Mouse (Mus musculus) hindbrain, postnatal 0 days (tissue): ENCODE results near the gene Selenos. TPM values are rescaled to one million over a fixed set of nuclear protein-coding genes. Genes with fewer than 3 reads are reported as not detected.

Experiments
- ATAC-seq: fragments of 200-750 bp; cut with Nextera tagmentation; 2 replicates; pipeline ENCODE4 v1.8.0; 2017; ENCODE audit warnings: mild to moderate bottlenecking, moderate TSS enrichment, moderate library complexity
- DNase-seq: peaks from one replicate; pipeline ENCODE4 v3.0.0-alpha.2; 2015; ENCODE audit warnings: low spot score
- H3K27ac ChIP-seq: fragments of 300-500 bp; sonication (generic); 2 replicates; pipeline ENCODE4 v1.5.1; 2014; ENCODE audit warnings: mild to moderate bottlenecking
- H3K27me3 ChIP-seq: fragments of 300-500 bp; sonication (generic); 2 replicates; pipeline ENCODE4 v1.6.1; 2014; ENCODE audit warnings: low read length, mixed read lengths; ENCODE audit not compliant: insufficient read depth
- H3K36me3 ChIP-seq: fragments of 300-500 bp; sonication (generic); 2 replicates; pipeline ENCODE4 v1.6.1; 2014; ENCODE audit warnings: low read length, mixed read lengths; ENCODE audit not compliant: insufficient read depth
- H3K4me1 ChIP-seq: fragments of 300-500 bp; sonication (generic); 2 replicates; pipeline ENCODE4 v1.6.1; 2014; ENCODE audit warnings: antibody characterized with exemption, low read length, mixed read lengths; ENCODE audit not compliant: insufficient read depth
- H3K4me2 ChIP-seq: fragments of 300-500 bp; sonication (generic); 2 replicates; pipeline ENCODE4 v1.6.1; 2014; ENCODE audit warnings: low read depth, mild to moderate bottlenecking, low read length, moderate library complexity, mixed read lengths
- H3K4me3 ChIP-seq: fragments of 300-500 bp; sonication (generic); 2 replicates; pipeline ENCODE4 v1.5.1; 2014; ENCODE audit warnings: low read length
- H3K9ac ChIP-seq: fragments of 300-500 bp; sonication (generic); replicated peaks from 2 replicates; pipeline ENCODE4 v1.6.1; 2014; ENCODE audit warnings: mild to moderate bottlenecking, low read length, moderate library complexity, mixed read lengths
- H3K9me3 ChIP-seq: fragments of 300-500 bp; sonication (generic); 2 replicates; pipeline ENCODE4 v1.6.1; 2016; ENCODE audit warnings: low read length, mixed read lengths
- CTCF ChIP-seq: IDR thresholded peaks from 2 replicates; pipeline ENCODE4 v1.5.1; 2016; ENCODE audit warnings: antibody characterized with exemption, control low read depth, low read depth
- WGBS: fragments of 180-500 bp; shearing (Covaris S2); extraction: QIAGEN DNeasy Blood & Tissue Kit; methylation state at CpG from one replicate; pipeline ENCODE4 v1.1.7; 2014; 5-methylcytosine and 5-hydroxymethylcytosine counted together
- polyA plus RNA-seq: library from polyadenylated mRNA; unstranded; fragments of >200 nt; fragmentation: Nextera tagmentation; extraction: Ambion mirVana; gene quantifications from 2 replicates; pipeline ENCODE4 v1.2.1, GENCODE M21; 2015
- total RNA-seq: library from RNA; depleted of rRNA; stranded (reverse); fragments of >200 nt; gene quantifications from 2 replicates; pipeline ENCODE4 v1.2.3, GENCODE M21; 2014

The Selenos gene
- total and polyA plus RNA-seq, 2 experiments from 2014 or later, result 30.4 to 115 TPM

GRCm38 (mm10) chr7:66116906-66117482 lies 37.5 kb downstream of the Selenos start:
- Histone ChIP-seq H3K4me3 (no peak overlapping the region), H3K27ac (no peak overlapping the region), H3K9ac (no peak overlapping the region), H3K27me3 (no peaks in the 10 kb centered on the region), H3K4me2 (no peak overlapping the region), H3K4me1 (peaks cover 7% of the 10 kb centered on the region), H3K36me3 (no peaks in the 10 kb centered on the region), H3K9me3 (no peaks in the 10 kb centered on the region)
- no peak for DNase-seq
- ATAC-seq, result no peak
- TF ChIP-seq CTCF, result no peak
- WGBS, result 80% methylated on average over 8 of the region's 8 CpGs

- Histone ChIP-seq H3K9me3 (no peaks in the 10 kb centered on the region), H3K4me1 (peaks cover 7% of the 10 kb centered on the region), H3K9ac (no peak overlapping the region), H3K4me2 (no peak overlapping the region), H3K4me3 (no peak overlapping the region), H3K27ac (no peak overlapping the region), H3K36me3 (no peaks in the 10 kb centered on the region), H3K27me3 (no peaks in the 10 kb centered on the region)
- WGBS, result 91% methylated on average over 3 of the region's 3 CpGs
- TF ChIP-seq CTCF, result no peak
- DNase-seq, result no peak
- ATAC-seq, result no peak
These were observed 38.6 kb downstream of the Selenos start for GRCm38 (mm10) chr7:66118046-66118445.

- Histone ChIP-seq H3K4me1 (peaks cover 7% of the 10 kb centered on the region; the same call in 1 of the 2 replicates), H3K27me3 (no peaks in the 10 kb centered on the region), H3K9ac (no peak overlapping the region), H3K4me3 (no peak overlapping the region), H3K4me2 (no peak overlapping the region), H3K27ac (no peak overlapping the region), H3K36me3 (no peaks in the 10 kb centered on the region), H3K9me3 (no peaks in the 10 kb centered on the region)
- 52% methylated on average over 7 of the region's 7 CpGs for WGBS
- no peak for TF ChIP-seq CTCF
- ATAC-seq, result no peak
- DNase-seq, result no peak
These were observed 39.3 kb downstream of the Selenos start for GRCm38 (mm10) chr7:66118796-66119195.

GRCm38 (mm10) chr7:66120139-66120538 lies 40.7 kb downstream of the Selenos start:
- Histone ChIP-seq H3K36me3 (no peaks in the 10 kb centered on the region), H3K27me3 (no peaks in the 10 kb centered on the region), H3K27ac (no peak overlapping the region), H3K9me3 (no peaks in the 10 kb centered on the region), H3K4me1 (peaks cover 7% of the 10 kb centered on the region; the same call in 1 of the 2 replicates), H3K9ac (no peak overlapping the region), H3K4me3 (no peak overlapping the region), H3K4me2 (no peak overlapping the region)
- TF ChIP-seq CTCF, result no peak
- WGBS, result 35% methylated on average over 1 of the region's 1 CpGs
- ATAC-seq (no peak), DNase-seq (peak; percentile 40)

GRCm38 (mm10) chr7:66120702-66121396 lies 41.4 kb downstream of the Selenos start:
- H3K27ac ChIP-seq, result peak overlapping the region; percentile 12; the same call in 1 of the 2 replicates

GRCm38 (mm10) chr7:66124551-66124968 lies 45.1 kb downstream of the Selenos start:
- Histone ChIP-seq H3K4me1 (peaks cover 8% of the 10 kb centered on the region), H3K27ac (no peak overlapping the region), H3K4me3 (no peak overlapping the region), H3K9ac (no peak overlapping the region), H3K4me2 (no peak overlapping the region), H3K36me3 (peaks cover 8% of the 10 kb centered on the region; the same call in 1 of the 2 replicates), H3K27me3 (no peaks in the 10 kb centered on the region), H3K9me3 (no peaks in the 10 kb centered on the region)
- ATAC-seq (no peak), DNase-seq (no peak)
- no peak for TF ChIP-seq CTCF
- 74% methylated on average over 11 of the region's 11 CpGs for WGBS

More at GRCm38 (mm10) chr7:66120702-66121396, 41.4 kb downstream of the Selenos start:
- H3K9ac ChIP-seq, result no peak overlapping the region
- no peak for DNase-seq
- no peaks in the 10 kb centered on the region for H3K27me3 ChIP-seq
- H3K4me1 ChIP-seq, result peaks cover 7% of the 10 kb centered on the region; the same call in 1 of the 2 replicates
- ATAC-seq, result no peak
- H3K36me3 ChIP-seq, result peaks cover 1% of the 10 kb centered on the region; the same call in 1 of the 2 replicates
- H3K9me3 ChIP-seq, result no peaks in the 10 kb centered on the region
- no peak overlapping the region for H3K4me3 ChIP-seq
- no peak overlapping the region for H3K4me2 ChIP-seq
- WGBS, result 59% methylated on average over 7 of the region's 7 CpGs
- TF ChIP-seq CTCF, result no peak

GRCm38 (mm10) chr7:66125368-66125767 lies 45.9 kb downstream of the Selenos start:
- ATAC-seq, result no peak
- Histone ChIP-seq H3K27ac (no peak overlapping the region), H3K36me3 (peaks cover 8% of the 10 kb centered on the region; the same call in 1 of the 2 replicates), H3K27me3 (no peaks in the 10 kb centered on the region), H3K4me2 (no peak overlapping the region), H3K9ac (no peak overlapping the region), H3K4me1 (peaks cover 7% of the 10 kb centered on the region), H3K4me3 (no peak overlapping the region), H3K9me3 (no peaks in the 10 kb centered on the region)
- no peak for TF ChIP-seq CTCF
- no peak for DNase-seq
- 90% methylated on average over 14 of the region's 14 CpGs for WGBS
